Mouse (Mus musculus) liver, postnatal 0 days (tissue): ENCODE data around the gene Prr15l.

Source experiments
- CTCF ChIP-seq: sonication (generic); IDR thresholded peaks from 2 replicates; pipeline ENCODE4 v1.5.1; 2016; ENCODE audit warnings: antibody characterized with exemption, low read depth
- EP300 ChIP-seq: IDR thresholded peaks from 2 replicates; pipeline ENCODE4 v1.6.1; 2016; ENCODE audit warnings: antibody characterized with exemption, low read depth, mild to moderate bottlenecking

GRCm38 (mm10) chr11:96975511-96976378 is 47.8 kb downstream of the Prr15l start:
- TF ChIP-seq CTCF (no peak), EP300 (no peak)
